Mouse (Mus musculus) megakaryocyte, embryonic 14.5 days (primary cell): ENCODE results near the gene Gm13285.
"Not testable (repeated sequence)": the region's sequence is repeated elsewhere in the genome, so short reads cannot be mapped to it uniquely, and the experiment has no call there.

ENCODE experiments used
- FLI1 ChIP-seq: IDR thresholded peaks from 2 replicates; pipeline ENCODE4 v1.6.1; 2012; ENCODE audit warnings: low read length, inconsistent platforms, mixed read lengths
- GATA1 ChIP-seq: IDR thresholded peaks from 3 replicates; pipeline ENCODE4 v1.6.1; 2012; ENCODE audit warnings: mixed read lengths, low read length, inconsistent platforms, borderline replicate concordance

- TF ChIP-seq GATA1, FLI1: not testable (repeated sequence)
Measured at GRCm38 (mm10) chr4:88760431-88760830, 39.0 kb upstream of the Gm13285 start.
